Mouse (Mus musculus) right cerebral cortex, adult 2 months (tissue): ENCODE data around the gene Kdm5a.
A peak's percentile ranks its signal among the peaks of the same experiment; 100 is the strongest.

ENCODE experiments used
- DNase-seq, 2 experiments: peaks; one replicate each; pipeline ENCODE4 v3.0.0; 2021 to 2022; ENCODE audit warnings: low spot score in 2 of 2

Kdm5a gene

DNA sequence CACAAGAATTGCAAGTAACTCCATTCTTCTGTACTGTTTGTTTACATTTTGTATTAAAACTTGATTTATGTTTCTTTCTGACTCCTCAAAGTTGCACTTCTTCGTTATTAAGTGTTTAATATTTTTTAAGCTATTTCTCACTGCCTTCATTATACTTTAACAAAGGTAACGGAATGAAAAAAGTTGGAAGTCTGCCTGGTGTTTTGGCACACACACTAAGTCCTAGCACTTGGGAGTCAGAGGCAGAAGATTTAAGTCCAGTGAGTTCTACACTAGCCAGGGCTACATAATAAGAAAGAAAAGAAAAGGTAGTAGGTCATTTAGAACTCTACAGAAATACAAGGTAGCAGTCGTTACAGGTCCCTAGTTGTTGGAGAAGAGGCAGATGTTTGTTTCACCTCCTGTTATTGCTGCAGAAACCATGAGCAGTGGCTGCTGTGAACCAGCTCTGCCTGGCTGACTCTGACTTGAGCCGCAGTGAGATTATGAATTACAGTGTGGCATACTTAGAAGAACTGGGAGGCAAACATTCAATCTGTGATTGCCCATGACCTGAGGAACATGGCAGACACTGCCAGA lies 78.3 kb downstream of the Kdm5a start:
- DNase-seq = no peak

DNA sequence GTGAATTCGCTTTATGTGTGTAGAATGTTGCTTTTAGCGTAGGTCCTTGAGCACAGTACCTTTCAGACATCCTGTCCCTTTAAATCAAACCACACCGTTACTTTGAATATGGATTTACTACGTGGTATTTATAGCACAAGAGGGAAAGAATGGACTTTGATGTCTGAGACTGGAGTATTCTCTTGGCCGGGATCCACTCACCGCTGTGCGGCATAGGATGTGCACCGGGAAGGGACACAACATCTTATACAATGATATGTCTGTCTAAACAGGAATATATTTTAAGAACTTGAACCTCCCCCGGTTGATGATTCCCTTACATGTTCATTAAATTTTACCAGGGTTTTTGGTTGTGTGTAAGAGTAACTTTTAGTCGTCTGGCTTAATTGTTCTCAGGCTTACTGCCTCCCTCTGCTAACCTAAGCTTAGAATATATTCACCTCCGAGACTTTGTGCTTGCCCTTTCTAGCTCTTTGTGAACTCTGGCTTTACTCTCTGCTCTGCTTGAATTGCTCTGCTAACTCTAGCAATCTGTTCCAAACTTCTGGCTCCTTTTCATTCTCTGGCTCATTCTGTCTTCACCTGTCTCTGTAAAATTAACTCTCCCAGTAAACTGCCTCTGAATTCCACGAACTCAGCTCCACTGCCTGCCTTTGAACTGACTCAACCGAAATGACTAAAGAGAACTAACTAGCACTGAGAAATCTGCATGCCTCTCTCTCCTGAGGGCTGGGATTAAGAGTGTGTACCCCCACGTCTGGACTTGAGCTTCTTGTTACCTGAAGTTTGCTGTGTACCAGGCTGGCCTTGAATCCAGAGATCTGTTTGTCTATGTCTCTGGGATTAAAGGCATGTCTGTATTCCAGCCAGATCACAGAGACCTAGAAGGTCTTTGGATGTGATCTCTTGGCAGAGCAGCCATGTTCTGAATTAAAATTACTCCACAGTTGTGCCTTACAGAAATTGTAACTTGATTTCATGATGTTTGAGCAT lies 79.7 kb downstream of the Kdm5a start:
- no peak for DNase-seq

DNA sequence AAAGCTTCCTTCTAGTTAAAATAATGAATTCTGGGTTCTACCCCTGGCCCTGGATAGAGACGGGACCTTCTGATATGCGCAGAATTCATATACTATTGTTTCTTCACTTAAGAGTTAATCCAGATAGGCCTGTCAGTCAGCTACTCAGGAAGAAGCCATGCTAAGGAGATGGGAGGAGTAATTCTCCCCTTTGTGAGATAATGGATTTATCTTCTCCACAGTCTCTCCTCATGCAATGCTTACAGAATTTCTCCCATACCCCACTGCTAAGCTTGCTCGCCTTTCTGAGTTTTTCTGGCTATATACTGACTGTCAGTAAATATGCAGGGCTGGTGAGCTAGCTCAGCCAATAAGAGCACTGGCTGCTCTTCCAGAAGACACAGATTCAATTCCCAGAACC lies 86.3 kb downstream of the Kdm5a start:
- DNase-seq = no peak

DNA sequence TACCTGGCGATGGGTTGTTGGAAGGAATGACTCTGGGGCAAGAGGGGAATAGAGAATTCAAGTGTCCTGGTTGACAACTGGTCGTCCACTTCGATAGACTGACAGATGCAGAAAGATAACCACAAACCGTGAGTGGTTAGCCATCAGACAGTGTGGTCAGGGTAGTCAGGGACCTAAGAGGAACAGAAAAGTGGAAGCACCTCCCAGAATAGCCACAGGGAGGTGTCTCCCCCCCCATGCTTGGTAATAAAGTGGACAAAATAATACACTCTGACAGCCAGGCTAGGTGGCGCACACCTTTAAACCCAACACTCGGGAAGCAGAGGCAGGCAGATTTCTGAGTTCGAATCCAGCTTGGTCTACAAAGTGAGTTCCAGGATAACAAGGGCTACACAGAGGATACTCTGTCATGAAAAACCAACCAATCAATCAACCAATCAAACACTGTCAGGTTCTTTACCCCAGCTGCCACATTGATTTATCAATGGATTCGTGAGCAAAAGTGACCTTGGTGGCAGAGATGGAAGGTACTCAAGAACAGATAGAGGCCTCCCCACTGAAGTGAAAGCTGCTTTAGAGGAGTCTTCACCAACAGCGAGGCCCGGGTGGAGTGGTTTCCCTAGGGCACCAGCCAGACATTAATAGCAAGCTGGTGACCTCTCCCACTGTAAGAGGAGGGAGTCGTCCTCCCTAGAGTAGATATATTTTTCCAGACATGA lies 88.6 kb downstream of the Kdm5a start:
- DNase-seq = no peak

DNA sequence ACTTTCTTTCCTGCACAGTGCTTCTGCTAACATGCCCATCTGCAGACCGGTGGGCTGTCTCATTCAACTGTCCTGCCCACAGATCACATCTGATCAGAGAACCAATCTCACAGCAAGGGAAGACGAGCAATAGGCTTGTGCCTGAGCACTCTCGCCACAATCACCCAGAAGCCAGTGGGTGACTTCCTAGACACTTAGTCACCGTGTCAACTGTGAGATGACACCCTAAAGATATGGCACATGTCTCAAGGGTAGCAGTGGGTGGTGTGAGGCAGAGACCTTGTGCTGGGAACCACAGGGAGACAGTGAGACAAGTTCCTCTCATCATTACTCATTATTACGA lies 89.2 kb downstream of the Kdm5a start:
- no peak for DNase-seq

DNA sequence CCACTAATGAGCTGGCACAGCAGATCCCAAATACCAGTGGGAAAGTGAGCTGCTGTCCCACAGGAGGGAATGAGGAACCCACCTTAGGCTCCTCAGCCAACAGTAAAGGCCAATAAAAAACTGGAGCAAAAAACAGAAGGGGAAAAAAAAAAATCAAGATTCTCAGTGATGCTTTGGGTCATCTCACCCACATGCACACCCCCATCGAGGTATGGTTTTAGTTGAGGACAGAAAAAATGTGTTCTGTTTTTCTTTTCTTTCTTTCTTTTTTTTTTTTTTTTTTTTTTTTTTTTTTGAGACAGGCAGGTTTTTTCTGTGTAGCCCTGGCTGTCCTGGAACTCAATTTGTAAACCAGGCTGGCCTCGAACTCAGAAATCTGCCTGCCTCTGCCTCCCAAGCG lies 89.6 kb downstream of the Kdm5a start:
- DNase-seq = no peak

DNA sequence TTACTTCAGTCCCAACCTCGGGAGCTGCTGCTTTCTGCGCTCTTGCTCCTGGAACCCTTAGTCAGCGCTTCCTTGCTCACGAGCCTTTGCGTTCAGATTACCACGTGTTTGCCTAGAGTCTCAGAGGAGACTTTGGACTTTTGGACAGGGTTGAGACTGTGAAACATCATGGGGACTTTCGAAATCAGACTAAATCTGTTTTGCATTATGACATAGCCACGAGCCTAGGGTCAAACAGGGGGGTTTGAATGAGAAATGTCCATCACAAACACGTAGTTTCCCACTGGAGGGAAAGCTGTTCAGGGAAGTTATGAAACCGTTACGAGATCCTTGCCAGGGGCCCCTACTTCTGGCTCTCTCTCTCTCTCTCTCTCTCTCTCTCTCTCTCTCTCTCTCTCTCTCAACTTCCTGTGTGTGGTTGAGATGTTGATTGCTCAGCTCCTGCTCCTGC lies 90.7 kb downstream of the Kdm5a start:
- no peak for DNase-seq

DNA sequence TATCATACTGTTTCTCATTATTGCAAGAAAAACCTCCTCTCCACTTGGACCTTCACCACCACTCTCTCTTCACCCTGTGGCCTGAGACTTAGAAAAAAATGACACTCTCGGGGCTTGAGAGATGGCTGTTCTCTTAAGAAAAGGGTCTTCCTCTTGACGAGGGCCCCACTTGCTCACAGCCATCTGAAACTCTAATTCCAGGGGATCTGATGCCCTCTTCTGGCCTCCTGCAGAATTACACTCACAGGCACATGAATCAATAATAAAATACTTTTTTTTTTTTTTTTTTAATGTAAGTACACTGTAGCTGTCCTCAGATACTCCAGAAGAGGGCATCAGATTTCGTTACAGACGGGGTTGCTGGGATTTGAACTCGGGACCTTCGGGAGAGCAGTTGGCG lies 93.2 kb downstream of the Kdm5a start:
- no peak for DNase-seq

DNA sequence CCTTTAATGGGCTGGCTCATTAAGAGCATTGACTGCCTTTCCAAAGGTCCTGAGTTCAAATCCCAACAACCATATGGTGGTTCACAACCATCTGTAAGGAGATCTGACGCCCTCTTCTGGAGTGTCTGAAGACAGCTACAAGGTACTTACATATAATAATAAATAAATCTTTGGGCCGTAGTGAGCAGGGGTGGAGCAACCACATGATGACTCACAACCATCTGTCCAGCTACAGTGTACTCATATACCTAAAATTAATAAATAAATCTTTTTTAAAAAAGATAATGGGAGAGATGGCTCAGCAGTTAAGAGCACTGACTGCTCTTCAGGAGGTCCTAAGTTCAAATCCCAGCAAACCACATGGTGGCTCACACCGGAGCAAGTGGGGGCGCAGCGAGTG lies 93.8 kb downstream of the Kdm5a start:
- DNase-seq = no peak

DNA sequence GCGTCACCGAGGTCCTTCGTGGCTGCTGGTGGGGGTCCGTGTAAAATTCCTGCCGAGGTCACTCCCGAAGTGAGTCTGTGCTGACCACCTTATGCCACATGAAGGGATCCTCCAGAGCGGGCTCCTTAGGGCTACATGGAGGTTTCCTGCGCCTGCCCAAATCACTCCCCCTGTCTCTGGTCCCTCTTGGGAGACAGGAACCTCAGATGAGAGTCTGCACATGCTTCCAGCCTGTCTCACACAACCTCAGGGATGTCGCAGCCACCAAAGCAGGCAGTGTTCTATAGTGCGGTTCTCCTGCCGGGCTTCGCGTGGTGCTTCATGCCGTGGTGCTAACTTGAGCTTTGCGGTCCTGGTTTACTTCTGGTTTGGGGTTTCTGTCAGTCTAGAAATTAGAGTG lies 97.3 kb downstream of the Kdm5a start:
- DNase-seq = no peak

DNA sequence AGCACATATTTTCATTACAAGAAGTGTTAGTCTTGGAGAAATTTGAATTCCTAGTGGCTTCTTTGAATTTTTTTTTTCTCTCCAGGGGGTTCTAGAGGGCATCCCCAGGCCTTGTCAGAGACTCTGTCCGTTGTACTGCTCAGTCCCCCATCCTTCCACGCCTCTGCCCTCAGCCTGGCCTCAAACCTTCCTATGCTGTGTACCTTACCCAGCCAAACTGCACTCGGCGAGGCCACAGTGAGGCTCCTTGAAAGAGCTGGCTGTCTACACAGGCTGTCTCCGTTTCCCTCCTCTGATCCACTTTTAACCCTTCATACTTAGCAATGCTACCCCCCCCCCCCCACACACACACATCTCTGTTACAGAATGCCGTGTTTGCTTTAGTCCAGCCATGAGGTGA lies 98.3 kb downstream of the Kdm5a start:
- no peak for DNase-seq

DNA sequence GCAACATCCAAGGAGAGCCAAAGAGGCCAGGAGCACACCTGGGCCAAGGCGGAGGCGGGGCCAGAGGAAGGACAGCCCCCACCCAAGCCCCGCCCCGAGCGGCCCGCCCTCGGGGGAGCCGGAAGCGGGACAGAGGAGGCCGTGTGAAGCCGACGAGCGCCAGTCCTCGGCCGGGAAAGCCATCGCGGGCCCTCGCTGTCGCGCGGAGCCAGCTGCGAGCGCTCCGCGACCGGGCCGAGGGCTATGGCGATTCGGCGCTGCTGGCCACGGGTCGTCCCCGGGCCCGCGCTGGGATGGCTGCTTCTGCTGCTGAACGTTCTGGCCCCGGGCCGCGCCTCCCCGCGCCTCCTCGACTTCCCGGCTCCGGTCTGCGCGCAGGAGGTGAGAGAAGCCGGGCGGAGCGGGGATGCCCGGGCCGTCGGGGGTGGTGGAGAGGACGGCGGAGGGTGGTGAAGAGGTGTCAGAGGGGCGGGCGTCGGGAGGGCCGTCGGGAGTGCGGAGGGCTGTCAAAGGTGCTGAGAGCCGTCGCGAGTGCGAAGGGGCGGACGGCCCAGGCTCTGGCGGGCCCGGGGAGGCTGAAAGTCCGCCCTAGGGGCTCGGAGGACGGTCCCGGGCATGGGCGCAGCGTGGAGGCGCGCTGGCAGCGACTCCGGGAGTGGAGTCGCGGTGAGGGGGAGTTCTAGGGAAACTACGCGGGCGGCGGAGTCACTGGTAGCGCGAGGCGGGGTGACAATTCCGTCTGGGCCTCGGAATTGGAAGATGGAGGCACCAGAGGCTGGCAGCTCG lies 99.4 kb downstream of the Kdm5a start, which contains the start of gene Il17ra:
TSS of gene Il17ra (plus strand) at position 162 of the 786 bp plus-strand sequence.
- peak in 1 of 2 experiments; percentile 47 for DNase-seq

DNA sequence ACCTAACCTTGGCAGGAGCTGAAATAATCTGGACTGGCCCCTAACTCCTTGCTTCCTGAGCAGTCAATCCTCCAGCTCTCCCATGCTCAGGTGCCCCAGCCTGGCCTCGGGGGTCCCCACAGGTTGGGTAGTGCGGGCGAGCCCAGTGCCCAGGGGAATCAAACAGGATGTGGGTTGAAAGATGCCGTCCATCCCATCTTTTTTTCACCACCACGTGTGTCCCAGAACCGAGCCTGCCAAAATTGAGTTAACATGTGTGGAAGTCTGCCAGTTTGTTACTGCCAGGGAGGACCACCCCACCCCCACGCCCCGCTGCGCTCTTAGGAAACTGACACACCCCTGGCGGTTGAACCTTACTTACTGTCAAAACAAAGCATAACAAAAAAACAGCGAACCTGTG lies 100.0 kb downstream of the Kdm5a start:
- no peak for DNase-seq

DNA sequence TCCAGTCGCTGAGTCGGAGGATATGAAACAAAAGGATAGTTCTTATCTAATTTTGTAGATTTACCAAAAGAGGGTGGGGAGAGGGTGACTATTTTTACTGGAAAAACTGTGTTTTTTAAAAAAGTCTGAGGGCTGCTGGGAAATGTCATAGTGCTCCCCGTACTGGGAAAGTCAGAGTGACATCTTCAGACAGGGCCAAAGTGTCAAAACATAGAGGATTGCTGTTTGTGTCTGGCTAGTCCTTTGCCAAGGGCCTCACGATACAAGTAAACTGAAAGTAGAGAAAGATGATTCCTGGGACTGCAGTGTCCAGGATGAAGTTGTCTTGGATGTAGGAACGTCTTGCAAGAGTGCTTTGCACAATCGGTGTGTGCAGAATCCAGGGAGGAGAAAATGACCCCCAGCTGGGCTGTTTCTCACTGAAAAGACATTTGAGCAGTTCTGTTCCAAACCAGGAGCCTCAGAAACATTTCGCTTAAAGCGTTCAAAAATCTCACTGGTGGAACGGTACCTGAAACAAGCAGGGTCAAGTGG lies 100.5 kb downstream of the Kdm5a start:
- no peak for DNase-seq

DNA sequence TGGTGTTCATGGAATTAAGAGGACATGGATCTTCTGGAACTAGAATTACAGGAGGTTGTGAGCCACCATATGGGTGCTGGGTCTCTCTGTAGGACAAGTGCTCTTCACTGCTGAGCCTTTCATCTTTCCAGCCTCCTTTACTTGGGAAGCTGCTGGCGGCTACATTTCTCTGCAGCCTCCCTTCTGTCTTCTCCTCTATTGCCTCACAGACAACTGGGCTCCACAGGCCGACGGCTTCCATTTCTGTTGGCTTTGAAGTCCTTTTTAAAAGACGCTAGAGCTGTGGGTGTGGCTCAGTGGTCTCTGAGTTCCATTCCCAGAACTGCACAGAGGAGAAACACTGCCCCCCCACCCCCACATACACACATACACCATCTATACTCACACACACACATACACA lies 101.5 kb downstream of the Kdm5a start:
- no peak for DNase-seq

DNA sequence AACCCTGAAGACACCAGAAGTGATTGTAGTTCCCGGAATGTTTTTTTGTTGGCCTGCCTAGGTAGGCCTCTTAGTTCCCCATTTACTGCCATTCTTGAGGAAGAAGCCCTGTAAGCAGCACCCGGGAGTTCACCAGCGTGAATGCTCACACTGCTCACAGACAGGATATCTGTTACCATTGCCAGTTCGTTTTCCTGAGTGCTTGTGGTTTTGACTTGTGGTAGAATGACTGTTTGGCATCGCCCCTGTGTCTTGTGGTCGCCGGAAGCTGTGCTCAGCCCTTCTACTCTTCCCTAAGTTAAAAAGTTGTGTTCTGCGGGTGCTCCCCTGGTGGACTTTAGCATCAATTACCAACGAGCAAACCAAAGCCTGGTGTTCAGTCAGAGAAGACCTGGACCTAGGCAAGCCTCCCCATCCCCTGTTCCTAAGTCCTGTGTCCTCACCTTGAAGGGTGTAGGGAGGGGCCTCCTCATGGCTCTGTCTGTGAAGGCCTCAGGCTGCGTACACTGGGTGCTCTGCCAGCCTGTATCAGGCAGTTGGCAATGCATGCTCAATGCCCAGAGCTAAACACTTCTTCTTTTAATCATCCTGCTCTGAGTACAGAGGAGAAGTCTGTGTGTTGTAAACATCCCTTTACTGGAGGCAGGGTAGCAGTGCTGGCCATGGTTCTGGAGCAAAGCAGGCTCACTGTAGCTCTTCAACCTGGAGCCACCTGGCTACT lies 102.8 kb downstream of the Kdm5a start:
- DNase-seq = no peak

DNA sequence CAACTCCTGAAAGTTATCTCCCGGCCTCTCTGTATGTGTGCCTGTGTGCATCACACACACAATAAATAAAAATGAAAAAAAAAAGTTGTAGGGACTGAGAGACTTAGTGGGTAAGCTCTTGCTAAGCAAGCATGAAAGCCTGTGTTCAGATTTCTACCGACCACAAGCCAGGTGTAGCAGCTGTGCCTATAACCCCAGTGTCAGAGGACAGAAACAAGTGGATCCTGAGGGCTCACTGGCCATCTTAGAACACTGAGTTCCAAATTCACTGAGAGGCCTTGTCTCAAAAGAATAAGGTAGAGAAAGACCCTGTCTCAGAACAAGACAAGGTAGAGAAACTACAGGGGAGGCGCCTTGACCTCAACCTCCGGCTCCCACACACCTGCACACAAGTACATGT lies 104.3 kb downstream of the Kdm5a start:
- DNase-seq = no peak

DNA sequence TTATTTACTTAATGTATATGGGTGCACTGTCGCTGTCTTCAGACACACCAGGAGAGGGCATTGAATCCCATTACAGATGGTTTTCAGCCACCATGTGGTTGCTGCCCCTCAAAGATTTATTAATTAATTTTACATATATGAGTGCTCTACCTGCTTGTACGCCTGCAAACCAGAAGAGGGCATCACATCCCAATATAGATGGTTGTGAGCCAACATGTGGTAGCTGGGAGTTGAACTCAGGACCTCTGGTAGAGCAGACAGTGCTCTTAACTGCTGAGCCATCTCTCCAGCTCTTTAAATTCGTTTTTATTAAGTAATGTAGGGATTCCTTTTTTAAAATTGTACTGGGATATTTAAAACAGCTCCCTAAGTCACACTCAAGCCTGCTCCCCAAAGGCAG lies 105.3 kb downstream of the Kdm5a start:
- no peak for DNase-seq

DNA sequence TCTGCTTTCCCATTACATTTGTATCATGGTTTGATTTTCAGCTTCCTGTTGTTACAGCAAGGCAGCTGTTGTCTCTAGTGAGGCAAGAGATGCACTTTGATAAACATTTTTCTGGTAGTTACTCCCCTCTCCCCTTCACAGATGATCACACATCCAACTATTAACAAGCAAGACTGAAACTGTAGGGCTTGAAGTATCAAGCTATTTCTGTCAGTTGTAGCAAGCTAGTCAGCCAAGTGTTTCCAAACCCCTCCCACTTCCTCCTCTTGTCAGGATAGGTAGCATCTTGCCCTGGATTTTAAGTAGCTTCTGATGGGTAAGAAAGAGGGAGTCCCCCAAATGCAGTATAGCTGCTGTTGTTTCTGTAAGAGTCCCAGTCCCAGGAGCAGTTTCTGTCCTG lies 105.8 kb downstream of the Kdm5a start:
- DNase-seq = no peak

DNA sequence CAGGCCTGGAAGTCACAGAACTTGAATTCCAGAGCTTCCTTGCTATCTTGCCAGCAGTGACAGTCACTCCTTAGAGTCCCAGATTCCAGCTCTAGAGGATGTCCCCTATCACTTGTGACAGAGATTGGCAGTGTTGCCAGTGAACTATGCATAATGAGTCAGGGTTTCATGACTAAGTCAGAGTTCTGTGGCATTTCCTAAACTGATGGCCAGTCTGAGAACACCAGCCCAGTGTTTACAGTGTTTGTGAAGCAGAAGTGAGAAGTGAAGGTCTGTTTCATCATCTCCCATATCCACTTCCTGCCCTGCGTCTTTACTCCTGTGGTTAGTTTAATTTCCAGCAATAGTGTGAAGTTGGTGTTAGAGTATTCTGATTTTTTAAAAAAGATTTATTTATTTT lies 106.7 kb downstream of the Kdm5a start:
- DNase-seq = no peak

DNA sequence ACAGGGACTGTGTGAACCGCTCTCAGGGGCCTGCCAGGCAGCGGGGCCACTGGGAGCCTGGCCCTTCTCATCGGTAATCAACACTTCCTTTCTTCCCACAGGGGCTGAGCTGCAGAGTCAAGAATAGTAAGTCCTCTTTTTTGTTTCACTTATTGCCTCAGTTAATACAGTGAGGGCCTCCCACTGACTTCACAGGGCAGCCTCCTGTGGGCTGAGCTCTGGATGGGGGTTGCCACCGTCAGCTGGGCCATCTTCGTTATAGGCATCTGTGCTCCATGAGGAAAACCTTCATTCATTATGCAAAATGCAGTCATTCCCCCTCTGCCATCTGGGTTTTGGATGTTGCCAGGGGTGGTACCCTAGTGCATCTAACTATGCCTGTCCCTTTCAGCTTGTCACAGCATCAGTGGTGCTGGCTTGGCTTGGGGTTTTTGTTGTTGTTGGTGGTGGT lies 108.1 kb downstream of the Kdm5a start:
- DNase-seq = peak in 1 of 2 experiments; percentile 46
